Mouse (Mus musculus) gonadal fat pad, adult 2 months (tissue): ENCODE results near the gene Prdx5. TPM values are rescaled to one million over a fixed set of nuclear protein-coding genes. Genes with fewer than 3 reads are reported as not detected.

Experiments
- DNase-seq: peaks from one replicate; pipeline ENCODE4 v3.0.0-alpha.2; 2012; ENCODE audit warnings: low read depth
- polyA plus RNA-seq: library from polyadenylated mRNA; depleted of rRNA; stranded (reverse); fragments of >200 nt; gene quantifications from 2 replicates; pipeline ENCODE4 v1.2.3, GENCODE M21; 2012; rRNA removed

The Prdx5 gene
- polyA plus RNA-seq, 1 experiment, result 263 TPM

GRCm38 (mm10) chr19:6892512-6892911 is 17.4 kb downstream of the Prdx5 start:
- no peak for DNase-seq

- no peak for DNase-seq
Observed at GRCm38 (mm10) chr19:6877965-6878364, 31.9 kb downstream of the Prdx5 start.

DNA sequence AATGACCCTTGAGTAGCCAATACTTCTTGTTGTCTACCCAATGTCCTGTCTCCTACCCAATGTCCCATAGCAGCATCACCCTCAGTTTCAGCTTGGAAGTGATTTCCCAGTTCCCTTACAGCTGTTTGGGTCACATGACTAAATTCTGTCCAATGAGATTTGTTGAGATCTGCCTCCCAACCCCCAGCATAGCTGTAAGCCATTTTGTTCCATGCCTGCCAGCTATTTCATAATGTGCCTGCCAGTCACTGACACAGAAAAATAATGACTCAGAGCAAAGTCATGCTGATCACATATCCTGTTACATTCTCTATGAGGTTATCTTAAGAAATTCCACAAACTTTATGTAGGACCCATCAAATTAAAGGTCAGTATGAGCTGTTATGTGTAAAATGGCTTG is 33.1 kb downstream of the Prdx5 start:
- DNase-seq, result no peak

- no peak for DNase-seq
Observed at GRCm38 (mm10) chr19:6875834-6876233, 34.1 kb downstream of the Prdx5 start.

GRCm38 (mm10) chr19:6874257-6874656 is 35.6 kb downstream of the Prdx5 start:
- no peak for DNase-seq

DNA sequence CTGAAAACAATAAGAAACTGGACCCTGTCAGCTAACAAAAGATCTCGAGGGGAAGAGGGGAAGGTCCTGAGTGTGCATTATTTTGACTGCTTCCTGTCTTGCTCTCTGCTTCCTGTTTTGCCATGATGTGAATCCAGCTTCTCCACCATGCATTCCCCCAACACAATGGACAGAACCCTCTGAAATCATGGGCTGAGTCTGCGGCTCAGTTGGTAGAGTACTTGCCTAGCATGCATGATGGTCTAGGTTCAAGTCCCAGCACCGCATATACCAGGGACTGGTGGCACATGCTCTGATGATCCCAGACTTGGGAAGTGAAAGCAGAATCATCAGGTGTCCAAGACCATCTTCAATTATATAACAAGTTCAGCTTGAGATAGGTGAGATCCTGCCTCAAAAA is 37.2 kb downstream of the Prdx5 start:
- DNase-seq, result no peak

- DNase-seq, result no peak
Observed at GRCm38 (mm10) chr19:6871574-6872271, 38.2 kb downstream of the Prdx5 start.

- DNase-seq, result no peak
Observed at GRCm38 (mm10) chr19:6869355-6869754, 40.6 kb downstream of the Prdx5 start.

- DNase-seq, result no peak
Observed at GRCm38 (mm10) chr19:6861451-6861850, 48.5 kb downstream of the Prdx5 start.

DNA sequence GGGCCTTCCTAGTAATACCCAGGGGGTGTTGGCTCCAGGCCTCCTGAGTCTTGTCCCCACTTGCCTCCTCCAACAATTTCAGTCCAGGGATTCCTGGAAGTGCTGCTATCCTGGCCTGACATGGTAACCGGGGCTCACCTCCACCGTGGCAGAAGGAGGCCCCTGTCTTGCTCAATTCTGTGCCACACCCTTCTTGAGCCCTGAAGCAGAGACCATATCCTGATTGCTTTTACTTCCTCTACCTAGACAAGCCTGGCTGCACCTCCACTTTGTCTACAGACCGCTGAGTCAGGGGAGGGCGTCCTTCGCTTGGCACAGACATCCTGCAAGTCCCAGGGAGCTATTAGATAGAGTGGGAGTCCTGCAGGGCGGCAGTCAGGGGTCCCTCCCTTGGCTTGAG is 49.2 kb downstream of the Prdx5 start:
- no peak for DNase-seq

DNA sequence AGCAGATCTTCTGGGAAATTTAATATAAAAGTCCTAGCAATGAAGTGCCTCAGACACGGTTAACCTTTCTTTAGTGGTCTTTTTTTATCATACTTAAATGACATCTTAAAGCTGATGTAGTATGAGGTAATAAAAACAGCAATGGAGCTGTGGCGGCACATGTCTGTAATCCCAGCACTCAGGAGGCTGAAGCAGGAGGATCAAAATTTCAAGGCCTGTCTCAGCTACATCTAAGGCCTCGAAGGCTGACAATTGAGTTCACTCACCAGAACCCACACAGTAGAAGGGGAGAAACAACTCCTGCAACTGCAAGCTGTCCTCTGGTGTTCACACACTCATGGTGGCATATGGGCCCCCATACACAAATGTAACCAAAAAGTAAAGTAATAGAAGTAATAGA is 49.9 kb downstream of the Prdx5 start:
- DNase-seq, result no peak

DNA sequence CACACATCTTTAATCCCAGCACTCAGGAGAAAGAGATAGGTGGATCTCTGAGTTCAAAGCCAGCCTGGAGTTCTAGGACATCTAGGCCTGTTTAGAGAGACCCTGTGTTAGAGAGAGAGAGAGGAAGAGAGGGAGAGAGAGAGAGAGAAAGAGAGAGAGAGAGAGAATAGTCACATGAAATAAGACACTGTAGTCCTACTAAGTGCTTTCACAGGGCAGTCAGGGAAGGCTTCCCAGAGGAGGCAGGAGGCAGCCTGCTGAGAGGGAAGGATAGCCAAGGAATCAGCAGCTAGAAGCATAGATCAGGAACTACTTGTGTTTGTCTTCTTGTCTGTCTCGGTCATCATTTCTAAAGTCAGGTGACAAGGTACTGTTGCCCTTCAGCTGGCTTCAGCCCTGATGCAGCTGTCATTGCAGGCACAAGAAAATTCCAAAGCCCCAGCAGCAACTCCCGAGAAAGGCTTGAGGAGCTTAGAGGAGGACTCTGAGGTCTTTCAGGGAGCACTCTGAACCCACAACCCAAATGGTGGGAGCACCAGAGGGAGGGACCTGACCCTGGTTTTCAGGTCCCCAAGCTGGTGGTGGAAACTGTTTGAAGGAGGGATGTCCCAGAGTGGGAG is 50.8 kb downstream of the Prdx5 start:
- no peak for DNase-seq

DNA sequence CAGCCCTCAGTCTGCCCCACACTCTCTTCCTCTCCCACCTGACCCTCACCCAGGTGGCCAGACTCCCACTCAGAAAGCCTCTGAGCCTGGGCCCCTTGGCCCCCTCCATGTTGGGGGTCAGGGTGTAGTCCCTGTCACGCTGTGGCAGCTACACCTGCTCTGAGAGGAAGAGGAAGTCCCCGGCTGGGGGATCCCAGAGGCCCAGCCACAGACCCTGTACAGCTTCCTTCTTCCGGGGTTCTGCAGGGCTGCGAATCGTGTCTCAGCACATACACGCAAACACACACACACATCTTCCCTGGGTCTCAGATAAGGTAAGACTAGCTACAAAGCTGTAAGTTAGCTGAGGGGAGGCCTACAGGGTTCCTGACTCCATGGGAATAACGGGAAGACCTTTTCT is 51.9 kb downstream of the Prdx5 start, which contains the start of gene Ccdc88b:
Ccdc88b (minus strand) TSS at position 181 of the 400 bp plus-strand sequence.
- DNase-seq, result no peak

DNA sequence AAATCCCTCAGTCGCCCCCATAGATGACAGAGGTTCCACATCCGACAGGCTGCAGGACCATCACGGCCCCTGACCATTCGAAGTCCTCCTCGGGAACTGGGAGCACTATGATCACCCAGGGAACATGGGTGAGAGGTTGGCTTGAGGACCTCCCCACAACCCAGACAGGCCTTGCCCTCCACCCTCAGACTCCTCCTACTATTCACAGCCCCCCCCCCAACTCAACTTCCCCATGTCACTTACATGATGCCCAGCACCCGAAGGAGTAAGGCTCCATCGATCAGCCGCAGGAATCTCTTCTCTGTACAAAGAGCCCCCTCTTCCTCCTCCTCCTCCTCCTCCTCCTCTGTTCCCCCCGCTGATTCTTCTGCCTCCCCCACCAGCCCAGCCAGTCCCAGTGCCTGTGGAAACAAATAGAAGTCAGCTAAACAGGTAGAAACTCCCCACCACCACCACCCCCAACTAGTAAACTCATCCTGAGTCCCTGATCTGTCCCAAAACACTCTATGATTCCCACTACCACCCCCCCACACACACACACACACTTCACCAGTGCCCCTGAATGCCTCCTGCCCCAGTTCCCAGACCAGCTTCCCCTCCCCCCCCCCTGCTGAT is 52.4 kb downstream of the Prdx5 start:
- DNase-seq, result no peak

GRCm38 (mm10) chr19:6857003-6857360 is 52.9 kb downstream of the Prdx5 start:
- DNase-seq, result no peak

Other genes with a start within 250 kb of the Prdx5 start
- gene Rps6ka4, start 69.5 kb downstream of the Prdx5 start, polyA plus RNA-seq, result 28.2 and 32.0 TPM in 2 replicates
- 2.9 and 3.1 TPM in 2 replicates for gene Ccdc88b, start 51.9 kb downstream of the Prdx5 start, polyA plus RNA-seq
- gene Trmt112, start 408 bp downstream of the Prdx5 start, polyA plus RNA-seq, result 101 and 122 TPM in 2 replicates
- 40.7 and 50.4 TPM in 2 replicates for gene Esrra, start 11.7 kb upstream of the Prdx5 start, polyA plus RNA-seq
- gene Catsperz, start 15.3 kb upstream of the Prdx5 start, polyA plus RNA-seq, result 2.4 and 4.3 TPM in 2 replicates
- 0.08 and 0.15 TPM in 2 replicates for gene Kcnk4, start 24.4 kb upstream of the Prdx5 start, polyA plus RNA-seq
- 60.1 and 82.0 TPM in 2 replicates for gene Bad, start 31.8 kb upstream of the Prdx5 start, polyA plus RNA-seq
- gene Gpr137, start 32.4 kb upstream of the Prdx5 start, polyA plus RNA-seq, result 85.1 and 89.1 TPM in 2 replicates
- gene Ppp1r14b, start 64.9 kb upstream of the Prdx5 start, polyA plus RNA-seq, result 69.4 and 78.5 TPM in 2 replicates
- gene Plcb3, start 66.4 kb upstream of the Prdx5 start, polyA plus RNA-seq, result 63.4 and 74.5 TPM in 2 replicates
- gene Fkbp2, start 70.4 kb upstream of the Prdx5 start, polyA plus RNA-seq, result 80.5 and 126 TPM in 2 replicates
- 62.4 and 80.9 TPM in 2 replicates for gene Vegfb, start 77.5 kb upstream of the Prdx5 start, polyA plus RNA-seq
- gene Dnajc4, start 82.5 kb upstream of the Prdx5 start, polyA plus RNA-seq, result 65.3 and 68.7 TPM in 2 replicates
- 45.2 and 46.9 TPM in 2 replicates for gene Nudt22, start 86.0 kb upstream of the Prdx5 start, polyA plus RNA-seq
- 18.6 and 21.1 TPM in 2 replicates for gene Trpt1, start 86.0 kb upstream of the Prdx5 start, polyA plus RNA-seq
- 10.3 and 11.8 TPM in 2 replicates for gene Fermt3, start 109.4 kb upstream of the Prdx5 start, polyA plus RNA-seq
- 42.0 and 46.0 TPM in 2 replicates for gene Stip1, start 129.9 kb upstream of the Prdx5 start, polyA plus RNA-seq
- 29.9 and 42.2 TPM in 2 replicates for gene Macrod1, start 146.7 kb upstream of the Prdx5 start, polyA plus RNA-seq
- gene Flrt1, start 195.6 kb upstream of the Prdx5 start, polyA plus RNA-seq, result 0.51 and 0.91 TPM in 2 replicates